Mouse (Mus musculus): ENCODE measurements around the gene Axin2.

- TF ChIP-seq CTCF (IDR thresholded peaks at IDR 0.05; ENCODE audit: borderline replicate concordance, insufficient read depth, low read length): no peak
- no peak for TF ChIP-seq POLR2A (IDR thresholded peaks at IDR 0.05; ENCODE audit: low read depth, low read length)
Observed at GRCm38 (mm10) chr11:108881662-108882061, 38.5 kb upstream of the Axin2 start.

Data from embryonic fibroblast, embryonic 13.5 days (primary cell).